Comparison of ENCODE assay signal across 13 mouse cellular contexts in genomic region chr11:36176106-36176505, GRCm38 (mm10).
DNase-seq lines count a peak whose midpoint lies in the region; ATAC-seq and TF ChIP-seq lines count a peak whose summit lies in the region.
"Had no signal": no experiment of that assay in that cellular context is flagged by ENCODE, and none has a peak within 500 bp of the region (broad histone marks: within the 10 kb centered on the region; RNA-seq: fewer than 3 reads in every experiment).

No protein-coding gene starts in this region.

- no peak overlapping the region for H3K4me2 ChIP-seq in intestine, embryonic 15.5 days (replicated peaks)
- H3K4me2 ChIP-seq in intestine, postnatal 0 days (replicated peaks; ENCODE audit: low read depth), result no peak overlapping the region
- H3K4me2 ChIP-seq in forebrain, embryonic 16.5 days (ENCODE audit: low read length), result no peak overlapping the region
- H3K4me2 ChIP-seq: embryonic facial prominence, embryonic 15.5 days; liver, embryonic 13.5 days; neural tube, embryonic 12.5 days had no signal

- H3K36me3 ChIP-seq in intestine, embryonic 15.5 days, result no peaks in the 10 kb centered on the region
- H3K36me3 ChIP-seq in intestine, postnatal 0 days (ENCODE audit: control insufficient read depth, insufficient read depth), result no peaks in the 10 kb centered on the region
- no peaks in the 10 kb centered on the region for H3K36me3 ChIP-seq in forebrain, embryonic 16.5 days (ENCODE audit: control insufficient read depth, insufficient read depth)
- H3K36me3 ChIP-seq: embryonic facial prominence, embryonic 15.5 days; liver, embryonic 13.5 days; neural tube, embryonic 12.5 days had no signal

- H3K9me3 ChIP-seq in intestine, embryonic 15.5 days, result no peaks in the 10 kb centered on the region
- H3K9me3 ChIP-seq in intestine, postnatal 0 days (ENCODE audit: control insufficient read depth), result no peaks in the 10 kb centered on the region
- H3K9me3 ChIP-seq in forebrain, embryonic 16.5 days (ENCODE audit: control insufficient read depth, low read length), result 0 out of 2 replicates have a peak, but pooled peaks cover 2% of the 10 kb centered on the region
- H3K9me3 ChIP-seq: embryonic facial prominence, embryonic 15.5 days; liver, embryonic 13.5 days; neural tube, embryonic 12.5 days had no signal

- WGBS in intestine, embryonic 15.5 days, result 34% methylated on average over 7 of the region's 7 CpGs
- WGBS in intestine, postnatal 0 days, result 39% methylated on average over 7 of the region's 7 CpGs
- 67% methylated on average over 7 of the region's 7 CpGs for WGBS in forebrain, embryonic 16.5 days

- no peak overlapping the region for H3K27ac ChIP-seq in intestine, embryonic 15.5 days
- no peak overlapping the region for H3K27ac ChIP-seq in intestine, postnatal 0 days (ENCODE audit: low read depth, low read length)
- no peak overlapping the region for H3K27ac ChIP-seq in forebrain, embryonic 16.5 days (ENCODE audit: low read length)
- H3K27ac ChIP-seq: embryonic facial prominence, embryonic 15.5 days; liver, embryonic 13.5 days; neural tube, embryonic 12.5 days had no signal

- TF ChIP-seq CTCF in intestine, postnatal 0 days (IDR thresholded peaks at IDR 0.05; ENCODE audit: low read depth), result no peak

- peak; percentile 80 for DNase-seq in layer of hippocampus, adult 9-11 months
- peak; percentile 54 to 65 for DNase-seq in right cerebral cortex, adult 2 months (ENCODE audit: low spot score in 2 of 2)
- DNase-seq in adrenal gland, postnatal 36 days, result no peak
- no peak for DNase-seq in lung, adult 18-20 months
- DNase-seq: kidney, postnatal 25 days; liver, embryonic 13.5 days; thymus, postnatal 14 days had no signal

- peak; percentile 20; the same call in 1 of the 2 replicates for ATAC-seq in intestine, embryonic 15.5 days
- no peak for ATAC-seq in intestine, postnatal 0 days
- peak; percentile 75 for ATAC-seq in forebrain, embryonic 16.5 days
- ATAC-seq: activated CD4-positive, CD25-positive, alpha-beta regulatory T cell, adult 4 months had no signal

- no peak overlapping the region for H3K9ac ChIP-seq in intestine, embryonic 15.5 days
- H3K9ac ChIP-seq in intestine, postnatal 0 days (ENCODE audit: low read depth, low read length), result no peak overlapping the region
- H3K9ac ChIP-seq in forebrain, embryonic 16.5 days (replicated peaks; ENCODE audit: low read depth, low read length), result no peak overlapping the region
- H3K9ac ChIP-seq: embryonic facial prominence, embryonic 15.5 days; liver, embryonic 13.5 days; neural tube, embryonic 12.5 days had no signal

- H3K4me3 ChIP-seq in intestine, embryonic 15.5 days (replicated peaks), result no peak overlapping the region
- H3K4me3 ChIP-seq in intestine, postnatal 0 days (ENCODE audit: low read depth, low read length), result no peak overlapping the region
- H3K4me3 ChIP-seq in forebrain, embryonic 16.5 days (replicated peaks; ENCODE audit: low read length), result no peak overlapping the region
- H3K4me3 ChIP-seq: embryonic facial prominence, embryonic 15.5 days; liver, embryonic 13.5 days; neural tube, embryonic 12.5 days had no signal

- H3K4me1 ChIP-seq in intestine, embryonic 15.5 days (replicated peaks), result no peaks in the 10 kb centered on the region
- no peaks in the 10 kb centered on the region for H3K4me1 ChIP-seq in intestine, postnatal 0 days (replicated peaks; ENCODE audit: control insufficient read depth, insufficient read depth, low read length)
- H3K4me1 ChIP-seq in forebrain, embryonic 16.5 days (replicated peaks; ENCODE audit: control insufficient read depth, insufficient read depth, low read length), result peaks cover 11% of the 10 kb centered on the region
- H3K4me1 ChIP-seq: liver, embryonic 13.5 days; neural tube, embryonic 12.5 days had no signal

- no peaks in the 10 kb centered on the region for H3K27me3 ChIP-seq in intestine, embryonic 15.5 days (replicated peaks)
- H3K27me3 ChIP-seq in intestine, postnatal 0 days (replicated peaks; ENCODE audit: control insufficient read depth, insufficient read depth, low read length), result no peaks in the 10 kb centered on the region
- H3K27me3 ChIP-seq in forebrain, embryonic 16.5 days (replicated peaks; ENCODE audit: control insufficient read depth, insufficient read depth, low read length), result no peaks in the 10 kb centered on the region
- H3K27me3 ChIP-seq: embryonic facial prominence, embryonic 15.5 days; liver, embryonic 13.5 days; neural tube, embryonic 12.5 days had no signal

Comparison
In these comparisons a context has a peak if more than half of its experiments do, and no peak if none do; other contexts are left out.
1. DNase-seq: peak in layer of hippocampus, adult 9-11 months (single experiment) and right cerebral cortex, adult 2 months (2 of 2); none in adrenal gland, postnatal 36 days (0 of 2) and lung, adult 18-20 months (0 of 2).